Mouse (Mus musculus): ENCODE measurements around the gene Scube1. TPM values are rescaled to one million over a fixed set of nuclear protein-coding genes. Genes with fewer than 3 reads are reported as not detected.

Scube1 gene
- total RNA-seq, 4 experiments from 2014 or later, result 0.12 to 0.35 (median 0.22) TPM

DNA sequence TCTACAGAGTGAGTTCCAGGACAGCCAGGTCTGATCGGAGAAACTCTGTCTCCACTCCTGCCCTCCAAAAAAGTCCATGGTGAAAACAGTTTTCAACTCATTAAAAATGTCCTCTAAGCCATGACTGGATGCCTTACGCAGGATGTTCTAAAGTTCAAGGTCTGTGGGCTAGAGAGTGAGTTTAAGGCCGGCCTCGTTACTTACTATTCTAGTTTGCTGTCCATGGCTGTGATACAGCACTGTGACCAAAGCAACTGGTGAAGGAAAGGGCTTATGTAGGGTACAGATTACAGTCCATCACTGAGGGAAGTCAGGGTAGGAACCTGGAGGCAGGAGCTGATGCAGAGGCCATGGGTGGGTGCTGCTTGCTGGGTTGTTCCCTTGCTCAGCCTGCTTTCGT, 156.3 kb downstream of the Scube1 start:
- no peak for DNase-seq (ENCODE audit: low spot score in 2 of 2)

DNA sequence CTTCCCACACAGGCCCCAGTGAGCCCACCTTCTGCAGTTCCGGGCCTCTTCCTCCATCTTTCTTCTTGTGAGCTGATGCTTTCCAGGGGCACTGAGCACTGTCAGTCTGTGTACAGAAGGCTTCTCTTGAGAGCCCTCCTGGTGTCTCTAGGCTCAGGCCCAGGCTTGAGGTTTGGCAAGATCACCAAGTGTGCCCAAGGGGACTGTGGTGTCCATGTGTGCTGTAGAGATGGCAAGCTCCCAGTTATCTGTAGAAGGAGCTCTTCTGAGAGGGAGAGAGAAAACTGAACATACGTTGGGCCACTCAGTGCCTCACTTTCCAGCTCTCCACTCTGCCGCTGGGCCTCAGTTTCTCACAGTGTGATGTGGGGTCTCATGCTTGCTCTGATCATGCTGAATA, 157.1 kb downstream of the Scube1 start:
- no peak for DNase-seq (ENCODE audit: low spot score in 2 of 2)

GRCm38 (mm10) chr15:83566006-83566405, 158.8 kb downstream of the Scube1 start:
- no peak for DNase-seq (ENCODE audit: low spot score in 2 of 2)

GRCm38 (mm10) chr15:83565434-83565833, 159.4 kb downstream of the Scube1 start:
- peak in 1 of 2 experiments; percentile 36 for DNase-seq (ENCODE audit: low spot score in 2 of 2)

- DNase-seq (ENCODE audit: low spot score in 2 of 2), result peak; percentile 27 to 35
Measured at GRCm38 (mm10) chr15:83563857-83564651, 160.8 kb downstream of the Scube1 start.

GRCm38 (mm10) chr15:83563327-83563856, 161.4 kb downstream of the Scube1 start, which contains the start of the genes Tspo and Mcat:
TSS of gene Tspo (plus strand) at chr15:83563592.
TSS of gene Mcat (minus strand) at chr15:83563787.
- peak; percentile 52 to 54 for DNase-seq (ENCODE audit: low spot score in 2 of 2)

- DNase-seq (ENCODE audit: low spot score in 2 of 2), result peak; percentile 85 to 91
Measured at GRCm38 (mm10) chr15:83562626-83563270, 162.1 kb downstream of the Scube1 start.

DNA sequence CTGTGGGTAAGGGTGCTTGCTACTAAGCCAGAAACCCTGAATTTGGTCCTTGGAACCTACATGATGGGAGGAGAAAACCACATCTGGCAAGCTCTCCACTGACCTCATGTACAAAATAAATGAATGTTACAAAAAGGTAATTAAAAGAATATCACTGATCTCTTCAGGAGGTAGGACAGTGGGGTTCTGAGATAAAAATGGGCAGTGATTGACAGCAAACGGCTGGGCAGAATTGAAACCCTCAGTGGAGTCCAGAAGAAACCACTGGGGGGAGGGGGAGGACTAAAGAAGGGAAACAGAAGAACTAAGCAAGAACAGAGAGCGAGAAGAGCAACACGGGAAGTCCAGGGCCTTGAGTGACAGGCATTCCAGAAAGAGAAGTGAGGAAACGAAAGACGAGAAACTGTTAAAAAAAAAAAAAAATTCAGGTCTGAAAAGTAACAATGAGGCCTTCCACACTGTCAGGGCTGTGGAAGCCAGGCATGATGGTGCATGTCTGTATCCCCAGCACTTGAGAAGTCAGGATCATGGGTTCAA, 163.8 kb downstream of the Scube1 start:
- DNase-seq (ENCODE audit: low spot score in 2 of 2), result no peak

GRCm38 (mm10) chr15:83555161-83555974, 169.5 kb downstream of the Scube1 start:
- DNase-seq (ENCODE audit: low spot score in 2 of 2), result peak; percentile 68 to 78

Other genes starting within 250 kb of the Scube1 start
- 1 to 10 TPM; 2.7 to 4.2 (median 3.5) TPM for gene Ttll1, start 214.1 kb downstream of the Scube1 start, total RNA-seq (2022)
- gene Bik, start 198.2 kb downstream of the Scube1 start, total RNA-seq (2022), result 1 to 10 TPM; 1.1 to 2.5 (median 2.1) TPM
- gene Tspo, start 161.4 kb downstream of the Scube1 start, total RNA-seq (2022), result 10 to 100 TPM; 25.3 to 34.8 (median 30.5) TPM
- 10 to 100 TPM; 21.9 to 25.0 (median 23.2) TPM for gene Mcat, start 161.2 kb downstream of the Scube1 start, total RNA-seq (2022)
- gene Ttll12, start 129.9 kb downstream of the Scube1 start, total RNA-seq (2022), result 1 to 10 TPM; 3.4 to 5.0 (median 4.2) TPM
- not detected for gene Mpped1, start 54.4 kb upstream of the Scube1 start, total RNA-seq (2022)